13 mouse cellular contexts compared by ENCODE assay signal in genomic region chr1:158510478-158511207, GRCm38 (mm10).
A peak's percentile ranks its signal among the peaks of the same experiment; 100 is the strongest.
DNase-seq lines count a peak whose midpoint lies in the region; ATAC-seq and TF ChIP-seq lines count a peak whose summit lies in the region.
"Had no signal": no experiment of that assay in that cellular context is flagged by ENCODE, and none has a peak within 500 bp of the region (broad histone marks: within the 10 kb centered on the region; RNA-seq: fewer than 3 reads in every experiment).

No protein-coding gene starts in this region.

- H3K4me2 ChIP-seq in forebrain, postnatal 0 days (ENCODE audit: low read depth), result no peak overlapping the region
- H3K4me2 ChIP-seq: liver, embryonic 13.5 days had no signal

- H3K9me3 ChIP-seq in forebrain, postnatal 0 days (ENCODE audit: low read length), result no peaks in the 10 kb centered on the region
- H3K9me3 ChIP-seq: liver, embryonic 13.5 days had no signal

- WGBS in forebrain, postnatal 0 days, result 88% methylated on average over 15 of the region's 15 CpGs

- no peaks in the 10 kb centered on the region for H3K4me1 ChIP-seq in forebrain, postnatal 0 days (ENCODE audit: insufficient read depth)
- H3K4me1 ChIP-seq: liver, embryonic 13.5 days had no signal

- TF ChIP-seq CTCF in gastrocnemius, adult 2 months (IDR thresholded peaks at IDR 0.05), result no peak
- TF ChIP-seq CTCF in forebrain, postnatal 0 days (IDR thresholded peaks at IDR 0.05; ENCODE audit: low read depth), result no peak

- H3K36me3 ChIP-seq in forebrain, postnatal 0 days (ENCODE audit: insufficient read depth), result peaks cover 22% of the 10 kb centered on the region
- H3K36me3 ChIP-seq: liver, embryonic 13.5 days had no signal

- H3K27me3 ChIP-seq in forebrain, postnatal 0 days (ENCODE audit: insufficient read depth, low read length), result no peaks in the 10 kb centered on the region
- H3K27me3 ChIP-seq: liver, embryonic 13.5 days had no signal

- H3K4me3 ChIP-seq in gastrocnemius, adult 2 months, result no peak overlapping the region
- no peak overlapping the region for H3K4me3 ChIP-seq in forebrain, postnatal 0 days (ENCODE audit: low read depth, low read length)
- H3K4me3 ChIP-seq: liver, embryonic 13.5 days; myocyte had no signal

- H3K9ac ChIP-seq in forebrain, postnatal 0 days, result no peak overlapping the region
- H3K9ac ChIP-seq: liver, embryonic 13.5 days had no signal

- intact Hi-C loops in gastrocnemius, adult 2 months (cut with DNase I), result no loop called here
- intact Hi-C loops in gastrocnemius, postnatal 36 days (cut with DNase I), result no loop called here
- intact Hi-C loops in left cerebral cortex, postnatal 10 days (cut with DNase I), result loop anchor here (5.0 to 10.0 kb wide), 3 partner anchors 144 to 956 kb away; partner anchors contain the start of gene Astn1

- no peak for ATAC-seq in forebrain, postnatal 0 days

- peak; percentile 36 for DNase-seq in gastrocnemius, adult 2 months
- no peak for DNase-seq in gastrocnemius, postnatal 36 days
- DNase-seq in left cerebral cortex, postnatal 10 days (ENCODE audit: extremely low spot score in 1 of 2, low spot score in 2 of 2), result peak; percentile 37 to 56
- DNase-seq in left cerebral cortex, adult 18-20 months (ENCODE audit: low spot score in 2 of 2), result no peak
- DNase-seq in brain, adult 2 months (ENCODE audit: low read depth, low spot score), result peak; percentile 93
- DNase-seq in cerebellum, postnatal 25 days, result peak; percentile 88 to 90
- no peak for DNase-seq in thymus, postnatal 4 days
- DNase-seq in forebrain, postnatal 0 days, result no peak
- DNase-seq: B cell, adult 2 months; kidney, adult 11 months; liver, embryonic 13.5 days; lung, postnatal 4 days had no signal

- H3K27ac ChIP-seq in gastrocnemius, adult 2 months, result no peak overlapping the region
- no peak overlapping the region for H3K27ac ChIP-seq in forebrain, postnatal 0 days (ENCODE audit: low read depth, low read length)
- H3K27ac ChIP-seq: liver, embryonic 13.5 days had no signal

Comparison
In these comparisons a context has a peak if more than half of its experiments do, and no peak if none do; other contexts are left out.
1. DNase-seq: peak in gastrocnemius, adult 2 months (single experiment), left cerebral cortex, postnatal 10 days (2 of 2), brain, adult 2 months (single experiment) and cerebellum, postnatal 25 days (2 of 2); none in gastrocnemius, postnatal 36 days (0 of 2), left cerebral cortex, adult 18-20 months (0 of 2), thymus, postnatal 4 days (single experiment) and forebrain, postnatal 0 days (single experiment).